Mouse (Mus musculus): ENCODE data around the gene Rack1. TPM values are rescaled to one million over a fixed set of nuclear protein-coding genes. Genes with fewer than 3 reads are reported as not detected.
A peak's percentile ranks its signal among the peaks of the same experiment; 100 is the strongest.
"Not testable (repeated sequence)": the region's sequence is repeated elsewhere in the genome, so short reads cannot be mapped to it uniquely, and the experiment has no call there.

Rack1 gene
- total and polyA plus RNA-seq, 2 experiments from 2014 or later: 342 to 958 TPM

- H3K36me3 ChIP-seq (ENCODE audit: insufficient read depth, low read length): no peaks in the 10 kb centered on the region
- no peak for ATAC-seq
- H3K9me3 ChIP-seq (ENCODE audit: low read length): no peaks in the 10 kb centered on the region
- no peak for TF ChIP-seq CTCF (IDR thresholded peaks at IDR 0.05; ENCODE audit: low read depth)
- H3K27me3 ChIP-seq (ENCODE audit: insufficient read depth, low read length): no peaks in the 10 kb centered on the region; the same call in 1 of the 2 replicates
- no peak overlapping the region for H3K9ac ChIP-seq (replicated peaks; ENCODE audit: low read length)
- no peak overlapping the region for H3K27ac ChIP-seq
- WGBS: 86% methylated on average over 11 of the region's 11 CpGs
- H3K4me2 ChIP-seq (ENCODE audit: low read depth, low read length): no peak overlapping the region
- no peak overlapping the region for H3K4me3 ChIP-seq (ENCODE audit: low read length)
- no peak for DNase-seq (ENCODE audit: low spot score)
- peaks cover 3% of the 10 kb centered on the region; the same call in 1 of the 2 replicates for H3K4me1 ChIP-seq (ENCODE audit: insufficient read depth, low read length)
Observed at GRCm38 (mm10) chr11:48843202-48843601, 43.1 kb downstream of the Rack1 start.

GRCm38 (mm10) chr11:48844309-48844708, 44.2 kb downstream of the Rack1 start:
- Histone ChIP-seq H3K4me2 (ENCODE audit: low read depth, low read length) (no peak overlapping the region), H3K9me3 (ENCODE audit: low read length) (no peaks in the 10 kb centered on the region), H3K27ac (no peak overlapping the region), H3K4me3 (ENCODE audit: low read length) (no peak overlapping the region), H3K36me3 (ENCODE audit: insufficient read depth, low read length) (no peaks in the 10 kb centered on the region), H3K4me1 (ENCODE audit: insufficient read depth, low read length) (no peaks in the 10 kb centered on the region), H3K27me3 (ENCODE audit: insufficient read depth, low read length) (no peaks in the 10 kb centered on the region; the same call in 1 of the 2 replicates), H3K9ac (replicated peaks; ENCODE audit: low read length) (no peak overlapping the region)
- WGBS: 58% methylated on average over 6 of the region's 6 CpGs
- DNase-seq (ENCODE audit: low spot score) (no peak), ATAC-seq (no peak)
- TF ChIP-seq CTCF (IDR thresholded peaks at IDR 0.05; ENCODE audit: low read depth): no peak

- Histone ChIP-seq H3K4me3 (ENCODE audit: low read length) (no peak overlapping the region), H3K27ac (no peak overlapping the region), H3K27me3 (ENCODE audit: insufficient read depth, low read length) (no peaks in the 10 kb centered on the region; the same call in 1 of the 2 replicates), H3K36me3 (ENCODE audit: insufficient read depth, low read length) (no peaks in the 10 kb centered on the region), H3K9ac (replicated peaks; ENCODE audit: low read length) (no peak overlapping the region), H3K4me1 (ENCODE audit: insufficient read depth, low read length) (no peaks in the 10 kb centered on the region), H3K4me2 (ENCODE audit: low read depth, low read length) (no peak overlapping the region), H3K9me3 (ENCODE audit: low read length) (no peaks in the 10 kb centered on the region)
- ATAC-seq (no peak), DNase-seq (ENCODE audit: low spot score) (no peak)
- WGBS: 46% methylated on average over 13 of the region's 13 CpGs
- no peak for TF ChIP-seq CTCF (IDR thresholded peaks at IDR 0.05; ENCODE audit: low read depth)
Observed at GRCm38 (mm10) chr11:48845244-48845815, 45.2 kb downstream of the Rack1 start.

GRCm38 (mm10) chr11:48846362-48846761, 46.2 kb downstream of the Rack1 start:
- not testable (repeated sequence) for H3K4me1 ChIP-seq (ENCODE audit: insufficient read depth, low read length); H3K27ac ChIP-seq; H3K36me3 ChIP-seq (ENCODE audit: insufficient read depth, low read length); H3K9ac ChIP-seq (replicated peaks; ENCODE audit: low read length); DNase-seq (ENCODE audit: low spot score); H3K4me2 ChIP-seq (ENCODE audit: low read depth, low read length); H3K4me3 ChIP-seq (ENCODE audit: low read length); H3K9me3 ChIP-seq (ENCODE audit: low read length); H3K27me3 ChIP-seq (ENCODE audit: insufficient read depth, low read length); ATAC-seq
- 84% methylated on average over 2 of the region's 2 CpGs for WGBS

GRCm38 (mm10) chr11:48846881-48847280, 46.7 kb downstream of the Rack1 start:
- H3K27me3 ChIP-seq (ENCODE audit: insufficient read depth, low read length): no peaks in the 10 kb centered on the region; the same call in 1 of the 2 replicates
- no peak overlapping the region for H3K4me2 ChIP-seq (ENCODE audit: low read depth, low read length)
- H3K4me1 ChIP-seq (ENCODE audit: insufficient read depth, low read length): no peaks in the 10 kb centered on the region
- no peak for ATAC-seq
- no peak for DNase-seq (ENCODE audit: low spot score)
- no peak overlapping the region for H3K27ac ChIP-seq
- H3K36me3 ChIP-seq (ENCODE audit: insufficient read depth, low read length): no peaks in the 10 kb centered on the region
- WGBS: 54% methylated on average over 5 of the region's 5 CpGs
- no peak overlapping the region for H3K9ac ChIP-seq (replicated peaks; ENCODE audit: low read length)
- TF ChIP-seq CTCF (IDR thresholded peaks at IDR 0.05; ENCODE audit: low read depth): no peak
- H3K4me3 ChIP-seq (ENCODE audit: low read length): no peak overlapping the region
- H3K9me3 ChIP-seq (ENCODE audit: low read length): no peaks in the 10 kb centered on the region

- Histone ChIP-seq H3K9ac (replicated peaks; ENCODE audit: low read length) (no peak overlapping the region), H3K4me1 (ENCODE audit: insufficient read depth, low read length) (peaks cover 7% of the 10 kb centered on the region), H3K4me3 (ENCODE audit: low read length) (no peak overlapping the region), H3K27ac (no peak overlapping the region), H3K4me2 (ENCODE audit: low read depth, low read length) (no peak overlapping the region), H3K27me3 (ENCODE audit: insufficient read depth, low read length) (no peaks in the 10 kb centered on the region), H3K9me3 (ENCODE audit: low read length) (no peaks in the 10 kb centered on the region), H3K36me3 (ENCODE audit: insufficient read depth, low read length) (no peaks in the 10 kb centered on the region)
- ATAC-seq: no peak
- no peak for DNase-seq (ENCODE audit: low spot score)
- 57% methylated on average over 2 of the region's 2 CpGs for WGBS
- TF ChIP-seq CTCF (IDR thresholded peaks at IDR 0.05; ENCODE audit: low read depth): no peak
Observed at GRCm38 (mm10) chr11:48850240-48850639, 50.1 kb downstream of the Rack1 start.

GRCm38 (mm10) chr11:48851270-48851995, 51.3 kb downstream of the Rack1 start:
- Histone ChIP-seq H3K27ac (no peak overlapping the region), H3K4me1 (ENCODE audit: insufficient read depth, low read length) (peaks cover 7% of the 10 kb centered on the region), H3K4me2 (ENCODE audit: low read depth, low read length) (no peak overlapping the region), H3K4me3 (ENCODE audit: low read length) (no peak overlapping the region), H3K36me3 (ENCODE audit: insufficient read depth, low read length) (no peaks in the 10 kb centered on the region), H3K9me3 (ENCODE audit: low read length) (no peaks in the 10 kb centered on the region), H3K9ac (replicated peaks; ENCODE audit: low read length) (no peak overlapping the region), H3K27me3 (ENCODE audit: insufficient read depth, low read length) (no peaks in the 10 kb centered on the region)
- no peak for DNase-seq (ENCODE audit: low spot score)
- peak; percentile 39 for TF ChIP-seq CTCF (IDR thresholded peaks at IDR 0.05; ENCODE audit: low read depth)
- 79% methylated on average over 4 of the region's 4 CpGs for WGBS
- ATAC-seq: no peak
